Mouse (Mus musculus): ENCODE measurements around the gene Esp8.
"Not testable (repeated sequence)": the region's sequence is repeated elsewhere in the genome, so short reads cannot be mapped to it uniquely, and the experiment has no call there.

The Esp8 gene

GRCm38 (mm10) chr17:40519818-40520217, at the start of gene Esp8:
TSS of gene Esp8 (plus strand) at chr17:40520022.
- no peak for DNase-seq (ENCODE audit: low read depth, low spot score)

GRCm38 (mm10) chr17:40483566-40483965, 36.3 kb upstream of the Esp8 start:
- not testable (repeated sequence) for DNase-seq (ENCODE audit: low read depth, low spot score)

GRCm38 (mm10) chr17:40495468-40496185, 24.2 kb upstream of the Esp8 start:
- DNase-seq (ENCODE audit: low read depth, low spot score): not testable (repeated sequence)

- DNase-seq (ENCODE audit: low read depth, low spot score): no peak
These were observed 10.0 kb downstream of the Esp8 start for GRCm38 (mm10) chr17:40529813-40530212.

DNA sequence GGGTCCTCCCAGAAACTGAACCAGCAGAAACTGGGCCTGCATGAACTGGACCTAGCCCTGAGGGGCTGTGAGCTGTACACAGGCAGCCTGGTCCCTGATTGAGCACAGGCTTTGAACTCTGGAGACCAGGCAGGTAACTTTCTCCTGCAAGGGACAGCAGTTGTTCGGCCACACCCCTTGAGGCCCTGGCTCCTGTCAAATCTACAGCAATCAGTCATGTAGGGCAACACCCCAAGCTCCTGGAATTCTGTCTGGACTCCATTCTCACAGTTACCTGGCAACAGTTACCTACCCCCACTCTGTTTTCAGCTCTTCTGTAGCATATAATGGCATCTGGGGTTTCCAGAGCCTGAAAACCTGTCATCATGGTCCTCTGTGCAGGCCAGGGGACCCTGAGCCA, 11.3 kb downstream of the Esp8 start:
- DNase-seq (ENCODE audit: low read depth, low spot score): no peak

DNA sequence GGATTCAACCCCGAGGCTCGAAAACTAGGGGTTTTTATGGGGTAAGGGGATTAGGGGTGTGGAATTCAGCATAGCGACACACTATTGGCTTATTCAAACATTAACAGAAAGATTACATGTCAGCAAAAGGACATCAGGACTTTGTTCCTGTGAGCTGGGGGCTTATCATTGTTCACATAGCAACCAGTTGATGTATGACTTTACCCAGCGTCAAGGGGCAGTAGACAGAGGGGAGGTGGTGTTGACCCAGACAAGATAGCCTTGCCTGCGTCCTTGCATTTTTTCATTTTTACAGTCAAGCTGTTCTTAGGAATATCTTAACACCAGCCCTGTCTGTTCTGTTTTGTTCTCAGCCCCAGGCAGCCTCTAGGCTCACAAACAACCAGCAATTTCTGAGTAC, 27.2 kb downstream of the Esp8 start:
- not testable (repeated sequence) for DNase-seq (ENCODE audit: low read depth, low spot score)

- DNase-seq (ENCODE audit: low read depth, low spot score): no peak
These were observed 33.6 kb downstream of the Esp8 start for GRCm38 (mm10) chr17:40553470-40553869.

GRCm38 (mm10) chr17:40561207-40561606, 41.4 kb downstream of the Esp8 start, which contains the start of gene Esp6:
TSS of gene Esp6 (plus strand) at chr17:40561507.
- DNase-seq (ENCODE audit: low read depth, low spot score): no peak
